Mouse (Mus musculus) T-helper 17 cell (primary cell): Measurements from ENCODE around the gene Gm11627.

Experiments
- in situ Hi-C, 2 experiments: fragments of 300-600 bp; cut with MboI, MseI; formaldehyde crosslinking; loops; 1 replicate in 1 of 2; 2 replicates in 1 of 2; pipeline ENCODE4 v1.15.1; 2025; ENCODE audit warnings: high pct_unique_total_duplicates in 2 of 2

Gene Gm11627

DNA sequence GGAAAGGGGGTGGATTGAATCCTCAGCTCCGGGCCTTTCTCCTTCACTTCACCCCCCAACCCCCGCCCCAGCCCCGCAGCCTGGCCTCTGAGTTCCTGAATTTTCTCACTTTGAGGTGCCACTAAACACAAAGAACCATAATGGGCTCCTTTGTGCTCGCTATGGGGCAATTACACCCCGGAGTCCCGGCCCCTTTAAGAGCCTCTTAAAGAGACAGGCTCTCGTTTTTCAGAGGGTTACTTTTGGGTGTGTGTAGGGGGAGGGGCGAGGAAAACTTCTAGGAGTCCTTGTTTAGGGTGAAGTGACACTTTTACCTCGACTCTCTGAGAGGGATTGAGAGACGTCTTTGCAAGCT, 24.2 kb upstream of the Gm11627 start:
- in situ Hi-C loops: loop anchor here in 1 of 2 experiments (10.0 kb wide), 1 partner anchor 649 kb away; no protein-coding TSS in a partner anchor

DNA sequence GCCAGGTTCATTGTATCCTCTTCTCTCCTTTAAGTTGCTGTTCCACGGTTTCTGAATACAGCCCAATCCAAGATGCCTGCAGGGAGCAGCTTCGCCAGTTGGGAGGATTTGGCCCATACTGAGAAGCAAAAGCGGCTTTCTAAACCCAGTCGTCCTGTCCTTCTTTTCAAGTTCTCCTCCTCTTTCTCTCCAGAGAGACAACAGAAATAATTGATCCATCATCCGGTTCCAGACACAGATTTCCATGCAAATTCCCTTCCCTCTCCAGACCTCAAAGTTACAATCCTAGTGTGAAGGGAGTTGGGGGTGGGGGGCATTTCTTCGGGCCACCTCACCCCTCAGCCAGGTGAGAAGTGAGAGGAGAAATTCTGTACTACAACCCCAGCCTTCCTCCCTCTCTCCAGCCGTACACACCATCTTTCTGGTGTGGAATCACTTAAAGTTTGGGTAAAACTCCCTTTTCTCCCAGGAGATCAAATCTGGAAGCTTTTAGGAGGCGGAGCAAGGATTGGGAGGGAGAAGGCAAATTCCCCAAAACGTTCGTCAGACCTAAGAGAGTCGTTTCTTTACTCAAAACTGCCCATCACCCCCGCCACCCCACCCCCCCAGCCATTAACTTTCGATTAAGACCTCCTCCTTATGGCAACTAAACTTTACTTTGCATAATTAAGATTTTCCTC, 23.7 kb upstream of the Gm11627 start:
- in situ Hi-C loops: loop anchor here in 1 of 2 experiments (10.0 kb wide), 1 partner anchor 648 kb away; no protein-coding TSS in a partner anchor

GRCm38 (mm10) chr11:102599912-102600311, 20.7 kb upstream of the Gm11627 start:
- in situ Hi-C loops: loop anchor here in 1 of 2 experiments (10.0 kb wide), 1 partner anchor 645 kb away; no protein-coding TSS in a partner anchor

DNA sequence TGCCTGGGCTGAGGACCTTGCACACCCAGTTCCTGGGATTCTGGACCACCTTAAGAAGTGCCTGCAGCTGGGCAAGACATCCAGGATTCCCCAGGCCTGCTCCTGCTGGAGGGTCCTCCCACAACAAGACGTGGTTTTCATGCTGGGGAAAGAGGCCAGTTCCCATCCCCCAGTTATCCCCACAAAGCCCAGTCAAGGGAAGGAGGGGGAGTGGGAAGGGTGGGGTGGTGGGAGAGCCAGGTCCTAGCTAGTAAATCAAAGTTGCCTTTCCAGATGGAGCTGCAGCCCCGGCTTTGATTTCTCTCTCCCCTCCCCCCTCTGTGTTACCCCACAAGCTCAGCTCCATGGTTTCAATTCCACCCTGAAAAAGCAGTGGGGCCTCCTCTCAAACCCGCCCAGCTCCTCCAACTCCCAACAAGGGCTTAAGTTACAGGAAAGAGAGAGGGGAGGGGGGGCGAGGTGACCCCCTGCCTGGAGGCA, 16.1 kb upstream of the Gm11627 start:
- in situ Hi-C loops: no loop called here

DNA sequence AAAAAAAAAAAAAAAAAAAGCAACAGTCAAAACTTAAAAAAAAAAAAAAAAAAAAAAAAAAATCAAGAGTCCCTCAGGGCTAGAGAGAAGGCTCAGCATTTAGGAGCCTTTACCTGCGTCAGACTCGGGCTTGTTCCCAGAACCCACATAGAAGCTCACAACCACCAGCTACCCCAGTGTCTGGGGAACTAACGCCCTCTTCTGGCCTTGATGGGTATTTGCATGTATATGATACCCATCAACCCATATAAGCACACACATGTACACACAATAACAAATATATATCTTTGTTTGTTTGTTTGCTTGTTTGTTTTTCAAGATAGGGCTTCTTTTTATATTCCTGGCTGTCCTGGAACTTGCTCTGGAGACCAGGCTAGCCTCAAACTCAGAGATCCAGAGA, 8.3 kb upstream of the Gm11627 start:
- in situ Hi-C loops: loop anchor here in 1 of 2 experiments (5.0 kb wide), 1 partner anchor 65 kb away; no protein-coding TSS in a partner anchor

- in situ Hi-C loops: loop anchor here in 1 of 2 experiments (5.0 kb wide), 1 partner anchor 66 kb away; no protein-coding TSS in a partner anchor
These were observed 7.3 kb upstream of the Gm11627 start for GRCm38 (mm10) chr11:102586445-102587130.

DNA sequence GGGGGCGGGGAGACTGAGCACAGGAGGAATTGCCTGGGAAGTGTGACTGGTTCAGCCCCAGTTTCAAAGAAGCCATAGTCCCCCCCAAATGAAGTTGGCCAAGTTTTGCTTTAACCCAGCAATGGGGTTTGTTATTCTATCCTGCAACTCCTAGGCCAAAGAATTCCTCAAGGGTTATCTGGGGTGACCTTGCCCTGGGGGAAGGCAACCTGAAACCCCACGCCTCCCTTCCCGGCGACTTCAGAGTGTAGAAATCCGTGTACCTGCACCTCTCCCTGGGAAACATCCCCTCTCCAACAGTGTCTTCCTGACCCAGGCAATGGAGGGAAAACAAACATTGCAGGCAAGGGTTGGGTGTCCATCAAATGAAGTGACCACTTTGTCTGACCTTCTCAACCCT, 3.5 kb upstream of the Gm11627 start:
- in situ Hi-C loops: loop anchor here in 1 of 2 experiments (5.0 kb wide), 1 partner anchor 95 kb away; no protein-coding TSS in a partner anchor

- in situ Hi-C loops: loop anchor here in 1 of 2 experiments (5.0 kb wide), 1 partner anchor 95 kb away; no protein-coding TSS in a partner anchor
These were observed 2.9 kb upstream of the Gm11627 start for GRCm38 (mm10) chr11:102582016-102582610.

GRCm38 (mm10) chr11:102581281-102582015, 2.2 kb upstream of the Gm11627 start:
- in situ Hi-C loops: loop anchor here in 1 of 2 experiments (5.0 kb wide), 1 partner anchor 94 kb away; no protein-coding TSS in a partner anchor

- in situ Hi-C loops: loop anchor here in 1 of 2 experiments (5.0 kb wide), 1 partner anchor 93 kb away; no protein-coding TSS in a partner anchor
These were observed 721 bp upstream of the Gm11627 start for GRCm38 (mm10) chr11:102580034-102580330.

- in situ Hi-C loops: loop anchor here in 1 of 2 experiments (5.0 kb wide), 2 partner anchors 74 to 81 kb away; no protein-coding TSS in a partner anchor
These were observed 731 bp downstream of the Gm11627 start for GRCm38 (mm10) chr11:102578341-102579118.

GRCm38 (mm10) chr11:102576050-102576754, 3.1 kb downstream of the Gm11627 start:
- in situ Hi-C loops: loop anchor here in 1 of 2 experiments (5.0 kb wide), 2 partner anchors 76 to 79 kb away; no protein-coding TSS in a partner anchor

DNA sequence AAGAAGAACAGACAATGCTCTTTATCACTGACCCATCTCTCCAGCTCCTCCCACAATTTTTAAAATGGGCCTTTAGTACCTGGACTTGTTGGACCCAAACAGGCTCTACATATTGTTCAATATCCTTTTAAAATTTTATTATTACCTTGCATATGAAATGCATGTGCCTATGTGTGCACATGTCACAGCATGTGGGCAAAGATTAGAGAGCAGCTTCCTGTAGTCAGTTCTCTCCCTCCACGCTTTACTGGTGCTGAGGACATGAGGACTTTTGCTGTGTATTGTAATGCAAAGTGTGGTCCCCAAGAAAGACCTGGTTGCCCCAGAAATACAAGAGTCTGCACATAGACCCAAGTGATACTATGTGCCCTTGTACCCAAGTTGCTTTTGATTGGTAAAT, 4.2 kb downstream of the Gm11627 start:
- in situ Hi-C loops: loop anchor here in 1 of 2 experiments (5.0 kb wide), 2 partner anchors 77 to 78 kb away; no protein-coding TSS in a partner anchor

DNA sequence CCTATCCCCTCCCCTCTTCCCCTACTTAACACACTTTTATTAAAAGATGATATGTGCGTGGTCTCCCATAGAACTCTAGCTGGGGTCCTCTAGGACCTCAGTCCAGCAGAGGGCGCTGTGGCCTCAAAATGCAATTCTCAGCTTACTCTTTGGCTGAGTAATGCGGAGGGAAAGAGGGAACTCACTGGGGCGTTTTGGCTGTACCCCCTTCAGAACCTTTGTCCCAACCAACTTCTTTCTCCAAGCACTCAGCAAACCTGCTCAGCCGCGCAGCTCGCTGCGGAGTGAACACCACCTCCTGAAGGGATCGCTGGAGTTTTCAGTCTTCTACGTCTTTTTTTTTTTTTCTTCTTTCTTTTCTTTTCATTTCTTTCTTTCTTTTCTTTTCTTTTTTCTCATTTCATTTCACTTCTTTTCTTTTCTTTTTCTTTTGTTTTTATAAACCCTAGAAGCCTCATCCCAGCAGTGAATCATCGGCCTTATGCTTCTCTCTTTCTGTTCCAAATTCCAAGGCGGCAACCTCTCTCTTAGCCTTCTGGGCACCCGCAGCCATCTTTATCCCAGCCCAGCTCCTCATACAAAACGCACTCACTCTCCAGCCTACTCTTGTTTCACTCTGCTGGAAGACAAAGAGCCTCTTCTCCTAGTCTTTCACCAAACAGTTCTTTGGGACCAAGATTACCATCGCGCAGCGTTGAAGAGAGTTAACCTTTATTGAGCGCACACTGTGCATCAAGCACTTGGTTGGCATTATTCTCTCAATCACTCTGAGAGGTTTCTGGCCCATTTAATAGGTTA, 6.2 kb downstream of the Gm11627 start:
- in situ Hi-C loops: no loop called here

DNA sequence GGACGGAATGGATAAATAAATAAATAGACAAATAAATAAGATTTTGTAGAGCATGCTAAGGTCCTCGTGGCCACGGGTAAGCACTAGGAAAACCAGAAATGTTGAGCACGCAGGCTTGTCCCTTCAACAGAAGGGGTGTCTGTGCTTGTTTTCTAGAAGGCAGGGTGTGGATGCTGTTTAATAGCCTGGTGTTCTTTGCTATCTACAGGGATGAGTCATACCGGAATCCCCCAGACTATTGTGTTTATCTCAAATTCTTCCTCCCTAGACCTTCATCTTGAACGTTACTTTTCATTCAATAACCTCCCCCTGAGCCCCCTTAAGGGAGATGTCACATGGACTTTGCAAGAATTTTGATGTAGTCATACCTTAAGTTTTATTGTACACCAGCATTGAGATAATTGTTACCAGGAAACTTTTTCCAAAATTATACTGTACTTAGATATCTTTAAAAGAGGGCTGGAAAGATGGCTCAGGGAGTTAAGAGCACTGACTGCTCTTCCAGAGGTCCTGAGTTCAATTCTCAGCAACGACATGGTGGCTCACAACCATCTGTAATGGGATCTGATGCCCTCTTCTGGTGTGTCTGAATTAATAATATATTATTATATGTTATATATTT, 10.4 kb downstream of the Gm11627 start:
- in situ Hi-C loops: no loop called here

GRCm38 (mm10) chr11:102568191-102568590, 11.1 kb downstream of the Gm11627 start:
- in situ Hi-C loops: no loop called here

- in situ Hi-C loops: no loop called here
These were observed 11.5 kb downstream of the Gm11627 start for GRCm38 (mm10) chr11:102567723-102568122.

DNA sequence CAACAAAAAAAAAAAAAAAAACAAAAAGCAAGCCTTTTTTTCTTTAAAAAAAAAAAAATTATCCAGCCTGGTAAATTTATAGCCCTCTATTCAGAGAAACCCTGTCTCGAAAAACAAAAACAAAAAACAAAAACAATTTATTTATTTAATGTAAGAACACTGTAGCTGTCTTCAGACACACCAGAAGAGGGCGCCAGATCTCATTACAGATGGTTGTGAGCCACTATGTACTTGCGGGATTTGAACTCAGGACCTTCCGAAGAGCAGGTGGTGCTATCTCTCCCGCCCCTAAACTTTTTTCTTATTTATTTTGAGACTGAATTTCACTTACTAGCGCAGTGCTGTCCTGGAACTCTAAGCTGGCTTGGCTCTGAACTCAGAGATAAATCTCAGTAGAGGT, 12.1 kb downstream of the Gm11627 start:
- in situ Hi-C loops: no loop called here
